Mouse (Mus musculus): Measurements from ENCODE around the gene Degs1. TPM values are rescaled to one million over a fixed set of nuclear protein-coding genes. Genes with fewer than 3 reads are reported as not detected.
"Not testable (repeated sequence)": the region's sequence is repeated elsewhere in the genome, so short reads cannot be mapped to it uniquely, and the experiment has no call there.

The Degs1 gene
- 10 to 100 TPM; 77.6 to 90.6 TPM for total RNA-seq (2021)

DNA sequence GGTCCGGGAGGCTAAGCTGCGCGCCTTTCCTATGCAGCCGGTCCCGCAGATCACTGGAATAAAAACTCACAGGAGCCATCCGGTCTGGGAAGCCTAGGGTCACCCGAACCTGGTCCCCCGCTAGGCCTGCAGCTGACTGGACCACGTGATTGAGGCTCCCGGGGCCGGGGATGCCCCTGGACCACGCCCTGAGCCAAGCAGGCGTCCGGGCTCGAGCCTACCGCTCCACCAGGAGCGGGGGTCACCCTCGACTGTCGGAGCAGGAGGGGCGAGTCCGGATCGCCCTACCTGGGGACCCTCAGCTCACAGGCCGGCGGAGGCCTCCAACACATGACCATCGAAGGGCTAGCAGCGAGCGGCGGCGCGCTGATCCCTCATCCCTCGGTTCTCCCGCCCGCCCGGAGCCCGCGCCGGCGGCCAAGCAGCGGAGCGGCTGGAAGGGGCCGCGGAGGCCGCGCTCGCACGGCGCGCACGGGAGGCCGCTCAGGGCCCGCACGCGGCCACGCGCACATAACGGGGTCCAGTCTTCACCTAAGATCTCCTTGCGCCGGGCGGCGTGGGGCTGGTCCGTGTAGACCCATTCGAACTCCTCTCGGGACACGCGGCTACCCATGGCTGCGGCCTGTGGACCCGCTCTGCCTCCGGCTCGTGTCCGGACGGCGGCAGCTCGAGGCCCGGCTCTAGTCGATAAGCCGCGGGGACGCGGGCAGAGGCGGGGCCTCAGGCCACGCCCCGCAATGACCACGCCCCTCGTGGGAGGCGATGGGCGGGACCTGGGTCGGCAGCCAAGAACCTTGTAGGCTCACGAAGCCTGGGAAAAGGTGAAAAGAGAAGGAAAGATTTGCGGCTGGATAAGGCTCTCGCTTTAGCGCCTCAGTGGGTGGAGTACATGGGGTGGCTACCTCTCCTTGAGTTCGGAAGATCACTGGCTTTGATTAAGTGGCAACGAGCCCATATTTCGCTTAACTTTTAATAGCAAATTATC, at the start of gene Degs1:
TSS of gene Degs1 (minus strand) at position 714 of the 985 bp plus-strand sequence.
- peak; percentile 85 for DNase-seq (ENCODE audit: extremely low spot score in 1 of 2, low spot score in 1 of 2)

DNA sequence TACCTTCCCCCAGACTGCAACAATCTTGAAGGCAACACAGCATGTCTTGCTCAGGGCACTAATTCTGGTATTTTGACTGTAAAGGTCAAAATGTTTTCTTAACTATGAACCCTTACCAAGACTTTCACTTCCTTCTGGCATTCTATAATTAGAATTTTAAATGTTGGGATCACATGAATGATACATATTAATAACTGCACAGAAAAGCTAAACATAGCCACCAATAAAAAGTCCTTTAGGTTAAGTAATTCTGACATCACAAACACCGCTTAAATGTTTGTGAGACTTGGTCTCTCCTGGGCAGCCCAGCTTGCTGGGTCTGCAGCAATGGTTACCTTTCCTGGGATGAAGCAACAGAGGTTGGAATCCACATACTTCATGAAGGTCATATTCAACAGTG, 43.3 kb upstream of the Degs1 start:
- DNase-seq (ENCODE audit: extremely low spot score in 1 of 2, low spot score in 1 of 2) = no peak

- no peak for DNase-seq (ENCODE audit: extremely low spot score in 1 of 2, low spot score in 1 of 2)
These were observed 41.9 kb upstream of the Degs1 start for GRCm38 (mm10) chr1:182324552-182324951.

- no peak for DNase-seq (ENCODE audit: extremely low spot score in 1 of 2, low spot score in 1 of 2)
These were observed 40.5 kb upstream of the Degs1 start for GRCm38 (mm10) chr1:182323139-182323538.

- no peak for DNase-seq (ENCODE audit: extremely low spot score in 1 of 2, low spot score in 1 of 2)
These were observed 31.6 kb upstream of the Degs1 start for GRCm38 (mm10) chr1:182314201-182314600.

DNA sequence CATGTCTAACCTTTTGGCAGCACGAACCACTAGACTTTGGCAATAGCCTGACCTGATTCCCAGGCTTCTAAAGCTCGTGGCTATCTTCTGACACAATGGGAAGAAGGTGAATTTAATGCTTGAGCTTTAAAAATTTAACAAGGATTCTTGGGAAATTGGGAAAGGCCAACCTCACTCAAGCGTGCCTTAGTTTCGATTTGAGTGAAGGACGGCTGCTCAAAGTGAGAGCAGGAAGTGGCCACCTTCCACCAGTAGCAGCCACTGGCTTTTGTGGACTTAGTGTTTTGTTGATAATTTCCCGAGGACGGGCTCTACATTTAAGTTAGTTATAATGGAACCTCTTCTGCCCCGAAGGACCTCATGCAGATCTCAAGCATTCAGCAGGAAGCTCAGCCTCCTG, 30.6 kb upstream of the Degs1 start:
- no peak for DNase-seq (ENCODE audit: extremely low spot score in 1 of 2, low spot score in 1 of 2)

DNA sequence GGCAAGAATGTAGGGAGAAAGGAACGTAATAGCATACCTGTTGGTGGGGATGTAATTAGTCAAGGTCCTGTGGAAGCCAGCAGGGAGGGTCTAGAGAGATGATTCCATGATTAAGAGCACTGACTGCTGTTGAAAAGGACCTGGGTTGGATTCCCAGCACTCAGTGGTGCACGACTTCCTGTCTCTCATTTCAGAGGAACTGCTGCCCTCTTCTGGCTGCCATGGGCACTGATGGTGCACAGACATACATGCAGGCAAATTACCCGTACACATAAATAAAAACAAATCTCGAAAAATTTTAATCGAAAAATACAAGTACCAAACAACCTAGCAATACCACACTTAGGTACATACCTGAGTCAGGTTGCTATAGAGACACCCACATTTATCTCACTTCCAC, 28.8 kb upstream of the Degs1 start:
- DNase-seq (ENCODE audit: extremely low spot score in 1 of 2, low spot score in 1 of 2) = no peak

DNA sequence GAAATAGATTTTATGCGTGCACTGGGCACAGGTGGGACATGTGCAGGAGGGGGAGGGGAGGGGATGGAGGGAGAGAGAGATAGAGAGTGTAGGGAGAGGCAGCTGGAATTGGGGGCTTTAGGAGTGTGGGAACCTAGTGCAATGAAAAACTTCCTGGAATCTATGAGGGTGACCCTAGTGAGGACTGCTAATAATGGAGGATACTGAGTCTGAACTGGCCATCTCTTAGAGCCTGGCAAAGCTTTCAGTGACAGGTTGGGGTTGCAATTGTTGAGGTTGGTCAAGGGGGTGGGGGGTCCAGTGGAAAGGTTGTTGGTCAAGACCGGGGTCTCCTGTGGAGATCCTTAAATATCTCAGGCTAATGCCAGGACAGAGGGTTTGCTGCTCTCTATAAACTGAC, 27.7 kb upstream of the Degs1 start:
- DNase-seq (ENCODE audit: extremely low spot score in 1 of 2, low spot score in 1 of 2) = no peak

GRCm38 (mm10) chr1:182309403-182309802, 26.8 kb upstream of the Degs1 start:
- no peak for DNase-seq (ENCODE audit: extremely low spot score in 1 of 2, low spot score in 1 of 2)

DNA sequence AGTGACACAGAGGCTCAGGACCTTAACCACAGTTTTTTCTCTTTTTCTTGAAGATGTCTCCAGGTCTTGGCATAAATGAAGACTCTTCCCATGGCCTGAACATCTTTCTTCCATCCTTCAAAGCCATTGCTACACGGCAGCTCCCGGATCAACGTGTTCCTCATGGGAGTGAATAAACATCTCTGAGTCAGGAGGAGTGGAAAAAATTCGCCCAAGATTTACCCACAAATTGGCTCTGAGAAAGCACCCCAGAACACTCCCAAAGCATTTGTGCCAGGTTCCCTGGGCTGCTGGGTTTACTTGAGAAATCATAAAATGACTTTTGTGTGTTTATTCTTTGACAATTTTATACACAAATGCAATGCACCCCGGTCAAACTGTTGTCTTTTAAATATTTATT, 20.3 kb upstream of the Degs1 start:
- no peak for DNase-seq (ENCODE audit: extremely low spot score in 1 of 2, low spot score in 1 of 2)

GRCm38 (mm10) chr1:182302176-182302870, 19.7 kb upstream of the Degs1 start:
- DNase-seq (ENCODE audit: extremely low spot score in 1 of 2, low spot score in 1 of 2) = no peak

DNA sequence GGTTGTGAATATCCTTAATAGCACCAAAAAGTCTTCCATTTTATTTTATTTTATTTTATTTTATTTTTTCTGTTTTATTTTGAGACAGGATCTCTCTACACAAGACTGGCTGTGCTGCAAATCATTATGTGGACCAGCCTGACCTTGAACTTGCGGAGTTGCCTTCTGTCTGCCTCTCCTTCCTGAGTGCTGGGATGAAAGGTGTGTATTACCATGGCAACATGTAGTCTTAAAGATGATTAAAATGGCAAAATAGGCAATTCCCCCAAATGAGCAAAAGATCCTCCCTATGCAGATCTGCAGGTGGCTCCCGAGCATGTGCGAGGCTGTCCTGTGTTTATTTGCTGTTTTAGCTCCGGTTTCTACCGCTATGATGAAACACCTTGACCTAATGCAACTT, 15.2 kb upstream of the Degs1 start:
- DNase-seq (ENCODE audit: extremely low spot score in 1 of 2, low spot score in 1 of 2) = no peak

DNA sequence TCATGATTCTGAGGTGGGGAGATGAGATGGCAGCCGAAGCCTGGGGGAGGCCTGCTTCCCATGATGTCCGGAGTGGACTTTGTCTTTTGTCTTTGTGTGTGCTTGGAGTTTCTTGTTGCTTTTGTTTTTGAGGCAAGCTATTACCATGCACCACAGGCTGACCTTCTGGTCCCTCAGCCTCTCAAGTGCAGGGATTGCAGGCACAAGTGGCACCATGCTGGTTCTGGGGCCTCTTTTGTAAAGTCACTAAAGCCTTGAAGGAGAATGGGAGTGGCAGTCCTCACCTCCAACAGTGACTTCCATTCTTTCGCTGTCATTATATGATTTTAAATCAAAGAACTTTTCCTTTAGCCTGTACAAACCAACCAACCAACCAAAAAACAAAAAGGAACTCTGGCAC, 14.6 kb upstream of the Degs1 start:
- no peak for DNase-seq (ENCODE audit: extremely low spot score in 1 of 2, low spot score in 1 of 2)

DNA sequence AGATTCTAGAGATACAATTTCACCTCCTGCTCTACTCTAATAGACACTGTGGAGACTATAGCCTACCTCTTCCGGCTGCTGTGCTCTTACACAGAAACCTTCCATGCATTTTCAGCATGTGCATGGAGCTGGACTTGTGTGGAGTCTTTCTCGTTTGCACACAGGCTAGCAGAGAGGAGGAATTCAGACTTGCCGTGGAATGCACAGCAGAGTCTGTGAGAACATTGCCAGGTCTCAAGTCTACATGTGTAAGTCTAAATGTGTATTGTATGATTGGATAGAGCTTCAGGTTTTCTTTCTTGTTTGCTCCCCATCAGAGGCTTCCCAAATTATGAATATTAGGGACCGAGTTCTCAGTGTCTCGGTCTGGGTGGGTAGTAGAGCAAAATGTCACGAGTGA, 14.2 kb upstream of the Degs1 start:
- no peak for DNase-seq (ENCODE audit: extremely low spot score in 1 of 2, low spot score in 1 of 2)

DNA sequence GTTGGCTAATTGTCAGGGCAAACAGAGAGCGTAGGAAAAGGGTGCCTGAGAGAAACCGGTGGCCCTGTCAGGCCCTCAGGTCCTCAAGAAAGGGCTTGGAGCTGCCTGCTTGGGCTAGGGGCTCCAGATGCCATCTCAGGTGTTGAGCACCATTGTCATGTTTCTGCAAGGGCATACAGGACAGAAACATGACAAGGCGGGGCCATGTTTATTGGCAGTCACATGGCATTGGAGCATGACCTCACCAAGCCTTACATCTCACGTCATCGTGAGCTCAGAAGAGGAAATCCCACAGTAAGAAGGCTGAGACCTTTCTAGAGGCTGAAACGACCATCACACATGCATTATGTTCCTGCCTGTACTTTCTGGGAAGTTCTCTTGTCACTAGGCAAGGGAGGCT, 13.5 kb upstream of the Degs1 start:
- DNase-seq (ENCODE audit: extremely low spot score in 1 of 2, low spot score in 1 of 2) = no peak

GRCm38 (mm10) chr1:182292291-182292690, 9.7 kb upstream of the Degs1 start:
- no peak for DNase-seq (ENCODE audit: extremely low spot score in 1 of 2, low spot score in 1 of 2)

DNA sequence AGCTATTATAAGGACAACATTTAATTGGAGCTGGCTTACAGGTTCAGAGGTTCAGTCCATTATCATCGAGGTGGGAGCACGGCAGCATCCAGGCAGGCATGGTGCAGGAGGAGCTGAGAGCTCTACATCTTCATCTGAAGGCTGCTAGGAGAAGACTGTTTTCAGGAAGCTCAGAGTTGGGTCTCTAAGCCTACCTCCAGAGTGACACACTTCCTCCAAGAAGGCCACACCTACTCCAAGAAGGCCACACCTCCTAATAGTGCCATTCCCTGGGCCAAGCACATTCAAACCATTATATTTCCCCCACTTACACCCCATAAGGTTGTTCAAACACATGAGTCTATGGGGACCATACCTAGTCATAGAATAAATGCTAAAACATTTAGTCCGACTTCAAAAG, 8.1 kb upstream of the Degs1 start:
- not testable (repeated sequence) for DNase-seq (ENCODE audit: extremely low spot score in 1 of 2, low spot score in 1 of 2)

- DNase-seq (ENCODE audit: extremely low spot score in 1 of 2, low spot score in 1 of 2) = no peak
These were observed 7.2 kb upstream of the Degs1 start for GRCm38 (mm10) chr1:182289781-182290180.

DNA sequence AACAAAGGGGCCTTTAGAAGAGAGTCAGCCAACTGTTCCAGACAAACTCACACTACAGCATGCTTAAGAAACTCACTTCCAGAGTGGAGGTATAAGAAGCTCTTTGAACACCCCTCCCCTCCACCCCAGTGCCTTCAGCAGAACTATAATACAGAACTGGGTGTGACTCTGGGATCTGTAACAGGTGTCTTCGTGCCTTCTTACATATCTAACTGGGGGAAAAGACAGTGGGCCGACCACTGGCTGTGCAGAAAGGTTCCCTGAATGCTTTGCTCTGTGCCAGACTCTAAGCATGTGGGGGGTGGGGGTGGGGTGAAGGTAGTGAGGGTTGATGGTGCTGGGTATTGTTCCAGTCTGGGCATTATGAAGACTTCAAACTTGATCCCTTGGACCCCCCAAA, 6.0 kb upstream of the Degs1 start:
- no peak for DNase-seq (ENCODE audit: extremely low spot score in 1 of 2, low spot score in 1 of 2)

DNA sequence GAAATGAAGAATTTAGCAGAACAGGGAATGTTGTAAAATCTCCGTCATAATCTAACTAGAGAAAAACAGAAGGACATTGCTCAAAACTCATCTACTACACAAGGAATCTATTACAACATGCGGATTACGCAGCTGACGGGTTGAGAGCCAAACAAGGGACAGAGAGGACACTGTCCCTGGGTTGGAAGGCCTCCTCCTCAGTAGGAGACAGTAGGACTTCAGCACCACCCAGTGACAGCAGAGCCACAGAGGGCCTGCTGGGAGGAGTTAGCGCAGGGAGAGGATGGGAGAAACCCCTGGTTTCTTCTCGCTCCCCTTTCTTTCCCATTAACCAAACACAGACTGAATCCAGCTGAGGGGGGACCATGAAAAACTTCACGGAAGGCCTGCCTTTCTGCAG, 5.2 kb upstream of the Degs1 start:
- no peak for DNase-seq (ENCODE audit: extremely low spot score in 1 of 2, low spot score in 1 of 2)

DNA sequence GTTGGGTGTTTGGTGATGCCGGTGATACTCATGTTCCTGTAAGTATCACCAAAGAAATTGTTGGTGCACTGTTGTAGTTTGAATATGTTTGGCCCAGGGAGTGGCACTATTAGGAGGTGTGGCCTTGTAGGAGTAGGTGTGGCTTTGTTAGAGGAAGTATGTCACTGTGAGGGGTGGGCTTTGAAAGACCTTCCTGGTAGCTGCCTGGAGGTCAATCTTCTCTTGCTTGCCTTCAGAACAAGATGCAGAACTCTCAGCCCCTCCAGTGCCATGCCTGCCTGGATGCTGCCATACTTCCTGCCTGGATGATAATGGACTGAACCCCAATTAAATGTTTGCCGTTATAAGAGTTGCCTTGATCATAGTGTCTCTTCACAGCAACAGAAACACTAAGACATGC, 2.2 kb upstream of the Degs1 start:
- no peak for DNase-seq (ENCODE audit: extremely low spot score in 1 of 2, low spot score in 1 of 2)

DNA sequence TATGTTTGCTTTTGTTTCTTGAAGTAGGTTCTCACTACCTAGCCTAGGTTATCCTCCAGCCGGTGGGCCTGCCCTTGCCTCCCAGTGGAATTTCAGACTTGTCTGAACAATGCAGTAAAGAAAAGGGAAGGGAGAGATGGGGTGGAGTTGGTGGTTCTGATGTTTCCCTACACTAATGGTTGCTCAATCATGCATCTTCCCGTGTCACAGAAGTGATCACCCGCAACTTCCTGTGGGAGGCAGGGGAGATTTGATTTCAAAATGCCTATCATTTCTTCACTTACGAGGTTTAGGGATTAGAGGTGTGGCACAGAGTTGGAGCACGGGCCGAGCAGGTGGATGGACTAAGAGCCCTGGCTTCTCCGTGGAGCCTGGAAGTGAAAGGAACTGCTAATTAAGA, 627 bp upstream of the Degs1 start:
- no peak for DNase-seq (ENCODE audit: extremely low spot score in 1 of 2, low spot score in 1 of 2)

Data from layer of hippocampus, postnatal 25 days (tissue).